Mouse (Mus musculus) C2C12 (cell line): ENCODE results near the gene Fbxo21.

ENCODE experiments used
- CTCF ChIP-seq: IDR thresholded peaks from one replicate; pipeline ENCODE4 v1.5.1; 2011; ENCODE audit not compliant: control insufficient read depth, insufficient read depth, insufficient read length
- MYOD1 ChIP-seq: IDR thresholded peaks from one replicate; pipeline ENCODE4 v1.6.1; 2011; ENCODE audit warnings: low read depth; ENCODE audit not compliant: control insufficient read depth, insufficient read length
- USF1 ChIP-seq: IDR thresholded peaks from one replicate; pipeline ENCODE4 v1.6.1; 2011; ENCODE audit warnings: low read depth, mild to moderate bottlenecking, control low read depth, moderate library complexity

DNA sequence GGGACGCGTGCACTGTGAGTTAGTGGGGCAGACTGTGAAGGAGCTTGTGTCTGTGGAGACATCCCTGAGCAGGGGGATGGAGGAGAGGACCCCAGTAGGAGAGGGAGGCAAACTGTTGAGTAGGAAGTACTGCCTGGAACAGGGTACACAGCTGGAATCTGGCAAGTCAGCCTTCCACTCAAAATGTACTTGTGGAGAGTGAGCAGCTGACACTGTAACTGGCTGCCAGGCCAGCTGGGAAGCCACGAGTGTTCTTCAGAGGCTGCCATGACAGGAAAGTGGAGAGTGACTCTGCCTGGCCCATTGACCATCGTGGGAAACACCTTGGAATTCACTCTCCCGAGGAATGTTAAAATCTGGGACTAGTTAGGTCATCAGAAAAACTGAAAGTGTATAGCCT lies 5.4 kb downstream of the Fbxo21 start:
- TF ChIP-seq USF1 (no peak), CTCF (no peak), MYOD1 (no peak)
